Mouse (Mus musculus) layer of hippocampus, postnatal 14 days (tissue): ENCODE measurements at regions not wholly inside any gene's neighbourhood (a gene's known extent, or its start where the extent isn't known, plus 50 kb on each side); places are given as distances from the start of the nearest gene placed in this dataset.
A peak's percentile ranks its signal among the peaks of the same experiment; 100 is the strongest.
"Not testable (repeated sequence)": the region's sequence is repeated elsewhere in the genome, so short reads cannot be mapped to it uniquely, and the experiment has no call there.

ENCODE experiments used
- DNase-seq, 2 experiments: peaks; one replicate each; pipeline ENCODE4 v3.0.0; 2021 to 2022; ENCODE audit warnings: low spot score in 2 of 2, mixed read lengths in 1 of 2
- microRNA-seq, 2 experiments: library from miRNA; unstranded; fragments of <30 nt; microRNA quantifications; one replicate each; pipeline ENCODE4 v1.2.0; 2021

DNA sequence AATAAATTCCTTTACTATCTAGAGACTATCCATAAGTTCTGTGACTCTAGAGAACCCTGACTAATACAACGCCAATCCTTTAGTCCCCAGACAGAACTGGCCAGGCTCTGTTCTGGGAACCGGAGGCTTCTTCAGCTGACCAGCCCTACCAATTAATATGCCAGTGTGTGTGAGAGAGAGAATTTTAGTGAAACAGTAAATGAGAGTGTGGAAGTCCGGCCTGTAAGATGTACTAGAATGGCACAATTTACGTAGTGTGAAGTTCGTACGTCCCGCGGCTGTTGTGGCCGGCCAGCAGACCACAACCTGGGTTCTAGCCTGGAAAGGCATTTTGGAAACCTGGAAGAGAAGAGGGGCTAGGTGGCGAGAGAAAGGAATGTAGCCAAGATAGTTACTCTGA, 83.7 kb upstream of the Lemd2 start:
- DNase-seq: not testable (repeated sequence)

DNA sequence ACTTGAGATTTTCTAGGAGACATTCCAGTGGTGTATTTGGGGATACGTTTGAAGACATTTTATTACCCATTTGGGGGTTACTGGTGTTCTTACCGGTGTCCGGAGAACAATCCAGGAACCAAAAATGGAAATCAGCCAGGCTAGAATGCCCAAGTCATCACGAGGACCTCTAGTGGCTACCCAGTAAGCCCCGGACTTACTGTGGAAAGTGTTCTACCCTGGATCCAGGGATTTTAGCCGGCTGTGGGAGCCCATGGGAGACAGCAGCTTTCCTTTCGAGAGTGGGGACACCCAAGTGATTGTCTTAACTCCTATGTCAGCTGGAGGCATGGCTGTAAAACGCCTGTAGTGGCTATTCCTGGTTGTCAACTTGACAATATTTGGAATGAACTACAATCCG, 77.0 kb upstream of the Lemd2 start:
- DNase-seq: no peak

DNA sequence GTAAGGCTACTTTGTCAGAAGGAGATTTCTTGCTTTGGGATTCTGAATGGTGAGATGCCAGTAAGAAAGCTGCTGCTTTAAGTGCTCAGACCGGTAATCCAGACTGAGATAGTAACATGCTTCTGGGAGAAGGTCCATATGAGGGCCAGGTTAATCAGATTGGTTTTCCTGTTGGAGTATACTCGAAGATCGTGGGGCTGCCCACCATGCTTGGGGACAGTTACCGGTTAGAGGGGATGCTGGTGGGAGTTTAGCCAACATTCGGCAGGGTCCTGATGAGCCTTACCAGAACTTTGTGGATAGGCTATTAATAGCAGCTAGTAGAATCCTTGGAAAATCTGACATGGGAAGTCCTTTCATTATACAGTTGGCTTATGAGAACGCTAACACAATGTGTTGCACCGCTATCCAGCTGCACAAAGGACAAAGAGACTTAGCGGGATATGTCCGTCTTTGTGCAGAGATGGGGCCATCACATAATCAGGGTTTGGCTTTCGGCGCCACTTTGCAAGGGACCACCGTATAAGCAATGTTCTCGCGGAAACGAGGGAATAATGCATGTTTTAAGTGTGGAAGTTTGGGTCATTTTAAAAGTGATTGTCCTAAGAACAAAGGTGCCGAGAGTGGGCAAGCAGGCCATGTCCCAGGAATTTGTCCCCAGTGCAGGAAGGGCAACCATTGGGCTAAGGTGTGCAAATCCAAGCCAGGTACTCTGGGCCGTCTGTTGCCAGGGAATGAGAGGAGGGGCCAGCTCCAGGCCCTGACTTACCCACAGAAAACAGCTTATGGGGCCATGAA, 75.4 kb upstream of the Lemd2 start:
- not testable (repeated sequence) for DNase-seq

DNA sequence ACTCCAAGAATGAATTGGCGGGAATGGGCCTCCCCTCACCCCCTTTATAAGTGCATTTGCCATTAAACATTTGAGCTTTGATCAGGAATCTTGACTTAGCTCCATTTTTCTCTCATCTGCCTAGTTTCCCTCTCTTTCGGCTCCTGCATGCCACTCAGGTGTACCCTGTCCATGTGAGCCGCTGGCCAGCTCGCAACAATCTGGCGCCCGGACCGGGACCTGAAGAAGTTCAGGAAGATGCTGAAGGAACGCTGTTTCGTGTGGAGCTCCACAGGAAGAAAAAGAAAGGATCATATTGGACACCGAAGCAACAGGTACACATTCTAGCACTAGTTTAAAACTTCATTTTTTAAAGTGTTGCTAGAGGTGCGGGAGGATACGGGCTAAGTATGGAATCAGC, 73.5 kb upstream of the Lemd2 start:
- not testable (repeated sequence) for DNase-seq

DNA sequence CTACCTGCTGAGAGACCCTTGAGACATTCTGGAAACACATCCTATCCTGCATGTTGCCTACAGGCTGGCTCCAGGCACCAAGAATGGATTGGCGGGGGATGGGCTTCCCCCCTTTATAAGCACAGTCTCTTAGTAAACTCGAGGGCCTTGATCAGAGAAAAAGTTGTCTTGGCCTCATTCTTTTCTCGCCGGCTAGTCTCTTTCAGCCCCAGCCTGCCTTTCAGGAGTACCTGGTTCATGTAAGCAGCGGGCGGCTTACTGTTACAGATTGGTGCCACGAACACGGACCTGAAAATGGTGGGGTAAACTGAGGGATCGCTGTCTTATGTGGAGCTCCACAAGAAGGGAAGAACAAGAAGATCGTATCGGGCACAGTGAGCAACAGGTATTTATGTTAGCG, 67.5 kb upstream of the Lemd2 start:
- not testable (repeated sequence) for DNase-seq

DNA sequence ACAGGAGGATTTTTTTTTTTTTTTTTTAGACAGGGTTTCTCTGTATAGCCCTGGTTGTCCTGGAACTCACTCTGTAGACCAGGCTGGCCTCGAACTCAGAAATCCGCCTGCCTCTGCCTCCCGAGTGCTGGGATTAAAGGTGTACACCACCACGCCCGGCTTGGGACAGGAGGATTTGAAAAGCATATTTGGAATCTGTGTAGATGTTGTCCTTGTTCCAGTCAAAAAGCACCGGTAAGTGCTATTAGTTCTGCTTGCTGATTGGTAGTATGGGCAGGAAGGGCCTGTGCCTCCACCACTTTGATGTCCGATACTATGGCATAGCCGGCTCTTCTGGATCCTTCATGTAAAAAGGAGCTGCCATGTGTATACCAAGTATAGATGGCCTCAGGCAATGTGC, 66.5 kb upstream of the Lemd2 start:
- DNase-seq: not testable (repeated sequence)

DNA sequence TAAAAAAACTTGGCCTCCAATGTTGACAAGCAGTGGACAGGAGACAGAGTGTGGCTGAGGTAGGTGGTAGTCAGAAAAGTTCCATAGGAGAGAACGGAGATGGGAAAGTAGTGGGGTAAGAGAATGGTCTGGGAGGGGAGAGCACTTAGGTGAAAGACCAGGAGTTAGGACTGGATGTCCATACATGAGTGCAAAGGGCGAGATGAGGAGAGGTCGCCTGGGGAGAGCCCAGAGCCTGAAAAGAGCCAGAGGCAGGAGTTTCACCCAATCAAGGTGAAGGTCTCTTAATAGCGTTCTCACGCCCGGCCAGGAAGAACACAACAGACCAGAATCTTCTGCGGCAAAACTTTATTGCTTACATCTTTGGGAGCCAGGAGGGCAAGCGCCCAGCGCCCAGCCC, 60.3 kb upstream of the Lemd2 start:
- DNase-seq: not testable (repeated sequence)

DNA sequence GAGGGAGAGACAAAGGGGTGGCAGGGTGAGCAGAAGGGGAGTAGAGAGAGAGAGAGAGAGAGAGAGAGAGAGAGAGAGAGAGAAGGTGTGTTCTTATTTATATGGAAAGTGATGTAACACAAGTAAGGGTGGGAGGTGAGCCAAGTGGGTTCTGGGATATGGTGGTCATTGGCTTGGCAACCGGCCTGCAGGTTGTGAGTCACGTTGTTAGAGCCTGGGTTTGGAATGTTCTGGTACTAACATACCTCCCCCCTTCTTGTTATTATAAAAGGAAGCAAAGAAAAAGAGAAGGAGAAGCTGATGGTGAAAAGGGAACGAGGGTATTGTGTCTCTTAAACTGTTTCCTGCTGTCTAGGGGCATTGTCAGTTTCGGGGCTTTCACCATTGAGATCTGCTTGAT, 58.3 kb upstream of the Lemd2 start:
- no peak for DNase-seq

DNA sequence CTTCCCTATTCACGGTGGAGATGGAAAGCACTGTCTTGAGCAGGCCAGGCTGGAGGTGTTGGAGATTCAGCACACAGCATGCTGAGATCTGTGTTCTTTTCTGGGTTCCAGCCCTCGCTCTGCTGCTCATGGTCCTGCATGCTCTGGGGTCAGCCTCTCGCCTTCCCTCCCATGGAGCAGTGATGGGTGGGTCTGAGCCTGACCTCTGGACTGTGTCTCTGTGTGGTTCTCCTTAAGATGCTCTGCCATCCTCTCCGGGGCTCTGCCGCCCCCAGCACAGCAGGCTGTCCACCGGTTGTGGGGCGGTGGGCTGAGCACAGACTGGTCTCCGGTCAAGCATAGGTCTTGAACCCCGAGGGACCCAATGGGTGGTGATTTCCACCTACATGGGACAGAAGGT, 57.7 kb upstream of the Lemd2 start:
- DNase-seq: no peak

DNA sequence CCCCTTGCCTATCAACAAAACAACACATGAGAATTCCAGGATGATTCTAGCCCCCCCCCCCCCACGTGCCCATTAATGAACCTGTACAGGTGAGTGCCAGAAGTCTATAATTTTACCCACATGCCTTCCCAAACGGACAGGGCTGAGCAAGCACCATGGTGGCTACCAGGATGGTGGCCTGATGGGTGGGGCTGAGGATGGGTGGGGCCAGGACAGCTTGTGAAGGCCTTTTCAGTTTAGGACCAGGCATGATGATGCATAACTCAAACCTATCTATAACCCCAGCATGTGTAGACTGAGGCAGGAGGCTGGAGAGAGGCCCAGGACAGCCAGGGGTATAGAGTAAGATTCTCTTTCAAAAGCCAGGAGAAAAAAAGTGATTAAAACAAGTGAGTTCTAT, 57.0 kb upstream of the Lemd2 start:
- no peak for DNase-seq

DNA sequence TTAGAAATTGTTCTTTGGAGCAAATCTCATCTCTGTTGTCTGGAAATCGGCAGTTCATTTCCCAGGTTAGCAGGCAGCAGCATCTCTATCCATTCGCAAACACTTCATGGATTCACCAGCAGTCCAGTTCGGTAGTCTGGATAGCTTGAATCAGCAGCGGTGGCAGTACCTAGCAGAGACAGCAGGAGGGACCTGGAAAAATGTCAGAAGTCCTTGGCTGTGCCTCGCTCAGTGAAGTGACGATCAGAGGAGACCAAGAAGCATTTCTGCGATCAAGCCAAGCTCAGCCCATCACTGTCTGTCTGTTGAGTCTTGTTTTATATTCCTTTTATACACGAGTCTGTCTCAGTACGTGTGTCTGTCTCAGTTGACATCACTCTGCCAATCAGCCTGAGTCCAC, 55.8 kb upstream of the Lemd2 start:
- no peak for DNase-seq

DNA sequence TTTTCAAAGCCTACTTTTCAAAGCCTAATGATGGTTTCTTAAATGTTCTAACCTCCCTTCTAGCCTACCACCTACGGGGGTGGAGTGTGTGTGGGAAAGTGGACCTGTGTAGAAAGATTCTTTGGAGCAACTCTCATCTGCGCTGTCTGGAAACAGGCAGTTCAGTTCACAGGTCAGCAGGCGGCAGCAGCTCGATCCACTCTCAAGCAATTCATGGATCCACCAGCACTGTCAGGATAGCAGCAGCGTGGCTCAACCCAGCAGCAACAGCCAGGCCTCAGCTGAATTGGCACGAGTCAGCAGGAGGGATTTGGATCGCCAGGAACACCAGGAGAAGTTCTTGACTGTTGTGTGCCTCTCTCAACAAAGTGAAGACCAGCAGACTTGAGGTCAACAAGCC, 53.1 kb upstream of the Lemd2 start:
- DNase-seq: peak in 1 of 2 experiments; percentile 49

DNA sequence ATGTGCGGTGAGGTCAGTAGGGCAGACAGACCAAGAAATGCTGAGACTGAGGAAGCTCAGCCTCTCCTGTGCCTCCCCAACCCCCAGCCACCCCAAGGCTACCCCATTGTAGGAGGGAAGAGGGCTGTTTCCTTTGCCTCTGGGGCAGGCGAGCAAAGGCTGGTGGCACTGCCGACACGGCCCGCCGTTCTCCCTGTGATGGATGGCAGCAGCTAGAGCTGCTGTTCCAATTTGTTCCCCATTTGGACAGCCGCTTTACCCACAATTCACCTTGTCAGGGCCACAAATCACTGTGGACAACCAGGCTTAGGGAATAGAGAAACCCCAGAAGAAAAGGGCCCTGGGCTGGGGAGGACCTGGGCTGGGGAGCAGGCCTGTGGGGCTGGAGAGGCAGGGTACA, 51.5 kb upstream of the Lemd2 start:
- no peak for DNase-seq

Small RNA genes in the stretch of these regions (microRNA-seq; reads per million reads assigned to microRNA genes)
- gene Mir7214 (0 reads per million in 2 experiments), gene Mir7216 (0 reads per million in 2 experiments), gene Mir7217 (0 reads per million in 2 experiments), gene Mir7218 (0 reads per million in 2 experiments)
